Mouse (Mus musculus): ENCODE data around the gene Trem2. TPM values are rescaled to one million over a fixed set of nuclear protein-coding genes. Genes with fewer than 3 reads are reported as not detected.
"Not testable (repeated sequence)": the region's sequence is repeated elsewhere in the genome, so short reads cannot be mapped to it uniquely, and the experiment has no call there.

The Trem2 gene
- 8.6 and 12.2 TPM in 2 replicates for polyA plus RNA-seq (2012; rRNA removed)

DNA sequence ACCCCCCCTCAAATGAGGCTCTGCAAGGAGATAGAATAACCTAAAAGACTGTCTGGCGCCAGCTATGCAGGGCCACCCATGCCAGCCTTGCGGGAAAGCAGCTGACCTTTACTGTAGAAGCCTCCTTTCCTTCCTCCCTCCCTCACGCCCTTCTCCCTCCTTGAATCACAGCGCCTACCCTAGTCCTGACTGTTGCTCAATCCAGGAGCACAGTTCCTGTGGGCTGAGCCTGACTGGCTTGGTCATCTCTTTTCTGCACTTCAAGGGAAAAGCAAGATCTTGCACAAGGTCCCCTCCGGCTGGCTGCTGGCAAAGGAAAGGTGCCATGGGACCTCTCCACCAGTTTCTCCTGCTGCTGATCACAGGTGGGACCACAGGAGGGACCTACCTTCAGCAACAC is at the start of gene Trem2:
Gene Trem2, plus strand, starts transcription at position 171 of the 400 bp plus-strand sequence.
- Histone ChIP-seq H3K4me3 (replicated peaks; ENCODE audit: insufficient read depth, low read depth, low read length) (no peak within 1 kb of the TSS), H3K4me1 (ENCODE audit: control insufficient read depth, insufficient read depth, low read length) (no peaks in the 10 kb centered on the region), H3K27ac (ENCODE audit: insufficient read depth, low read length) (no peak within 1 kb of the TSS), H3K27me3 (ENCODE audit: control insufficient read depth, insufficient read depth, low read length) (no peaks in the 10 kb centered on the region)
- no peak for DNase-seq
- TF ChIP-seq POLR2A (IDR thresholded peaks at IDR 0.05; ENCODE audit: borderline replicate concordance, insufficient read depth, low read length) (no peak), CTCF (IDR thresholded peaks at IDR 0.05; ENCODE audit: borderline replicate concordance, insufficient read depth, low read depth, low read length) (no peak)
- 63% methylated on average over 5 of the region's 5 CpGs for WGBS

GRCm38 (mm10) chr17:48299203-48299602 is 47.0 kb upstream of the Trem2 start, which contains the start of gene Treml2:
TSS of gene Treml2 (plus strand) at chr17:48299498.
- Histone ChIP-seq H3K27me3 (ENCODE audit: control insufficient read depth, insufficient read depth, low read length) (no peaks in the 10 kb centered on the region), H3K4me1 (ENCODE audit: control insufficient read depth, insufficient read depth, low read length) (no peaks in the 10 kb centered on the region), H3K4me3 (replicated peaks; ENCODE audit: insufficient read depth, low read depth, low read length) (no peak within 1 kb of the TSS), H3K27ac (ENCODE audit: insufficient read depth, low read length) (no peak within 1 kb of the TSS)
- TF ChIP-seq CTCF (IDR thresholded peaks at IDR 0.05; ENCODE audit: borderline replicate concordance, insufficient read depth, low read depth, low read length) (no peak), POLR2A (IDR thresholded peaks at IDR 0.05; ENCODE audit: borderline replicate concordance, insufficient read depth, low read length) (no peak)
- WGBS, result 36% methylated on average over 3 of the region's 4 CpGs
- DNase-seq, result no peak

DNA sequence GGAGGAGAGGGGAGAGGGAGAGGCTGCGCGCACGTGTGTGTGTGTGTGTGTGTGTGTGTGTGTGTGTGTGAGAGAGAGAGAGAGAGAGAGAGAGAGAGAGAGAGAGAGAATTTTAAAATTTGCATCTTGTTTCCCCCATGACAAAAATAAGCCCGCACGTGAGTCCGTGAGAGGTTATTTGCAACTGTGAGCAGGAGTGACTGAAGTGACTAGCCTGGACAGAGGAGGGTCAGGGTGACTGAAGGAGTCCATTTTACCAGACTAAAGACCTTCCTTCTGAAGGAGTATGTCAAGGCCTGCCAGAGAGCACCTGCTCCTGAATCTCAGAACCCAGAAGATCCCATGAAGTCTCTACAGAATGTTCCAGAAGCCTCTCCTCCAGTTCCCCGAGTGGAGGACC is 46.4 kb upstream of the Trem2 start:
- H3K4me1 ChIP-seq (ENCODE audit: control insufficient read depth, insufficient read depth, low read length), result no peaks in the 10 kb centered on the region
- DNase-seq, result no peak
- TF ChIP-seq CTCF (IDR thresholded peaks at IDR 0.05; ENCODE audit: borderline replicate concordance, insufficient read depth, low read depth, low read length) (no peak), POLR2A (IDR thresholded peaks at IDR 0.05; ENCODE audit: borderline replicate concordance, insufficient read depth, low read length) (no peak)
- H3K4me3 ChIP-seq (replicated peaks; ENCODE audit: insufficient read depth, low read depth, low read length), result no peak overlapping the region
- 58% methylated on average over 7 of the region's 7 CpGs for WGBS
- H3K27ac ChIP-seq (ENCODE audit: insufficient read depth, low read length), result no peak overlapping the region
- no peaks in the 10 kb centered on the region for H3K27me3 ChIP-seq (ENCODE audit: control insufficient read depth, insufficient read depth, low read length)

DNA sequence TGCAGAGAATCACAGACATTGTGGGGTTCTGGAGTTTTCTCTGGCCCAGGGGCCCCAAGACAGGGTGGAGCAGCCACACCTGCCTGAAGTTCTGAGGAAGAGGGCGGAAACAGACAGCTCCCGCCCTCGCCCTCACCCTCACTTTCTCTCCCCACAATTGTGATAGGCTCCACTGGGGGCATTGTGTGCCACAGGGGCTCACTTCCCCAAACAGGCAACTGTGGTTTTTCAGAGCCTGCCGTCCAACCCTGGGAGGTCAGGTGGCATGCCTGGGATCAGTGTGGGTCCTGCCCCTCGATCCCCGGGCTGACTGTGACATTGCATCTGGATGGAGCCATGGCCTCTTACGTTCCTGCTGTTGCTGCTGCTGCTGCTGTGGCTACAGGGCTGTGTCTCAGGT is 46.0 kb upstream of the Trem2 start:
- H3K27ac ChIP-seq (ENCODE audit: insufficient read depth, low read length), result no peak overlapping the region
- H3K4me3 ChIP-seq (replicated peaks; ENCODE audit: insufficient read depth, low read depth, low read length), result no peak overlapping the region
- 73% methylated on average over 7 of the region's 7 CpGs for WGBS
- no peak for TF ChIP-seq POLR2A (IDR thresholded peaks at IDR 0.05; ENCODE audit: borderline replicate concordance, insufficient read depth, low read length)
- TF ChIP-seq CTCF (IDR thresholded peaks at IDR 0.05; ENCODE audit: borderline replicate concordance, insufficient read depth, low read depth, low read length), result no peak
- DNase-seq, result no peak
- H3K27me3 ChIP-seq (ENCODE audit: control insufficient read depth, insufficient read depth, low read length), result no peaks in the 10 kb centered on the region
- H3K4me1 ChIP-seq (ENCODE audit: control insufficient read depth, insufficient read depth, low read length), result no peaks in the 10 kb centered on the region

DNA sequence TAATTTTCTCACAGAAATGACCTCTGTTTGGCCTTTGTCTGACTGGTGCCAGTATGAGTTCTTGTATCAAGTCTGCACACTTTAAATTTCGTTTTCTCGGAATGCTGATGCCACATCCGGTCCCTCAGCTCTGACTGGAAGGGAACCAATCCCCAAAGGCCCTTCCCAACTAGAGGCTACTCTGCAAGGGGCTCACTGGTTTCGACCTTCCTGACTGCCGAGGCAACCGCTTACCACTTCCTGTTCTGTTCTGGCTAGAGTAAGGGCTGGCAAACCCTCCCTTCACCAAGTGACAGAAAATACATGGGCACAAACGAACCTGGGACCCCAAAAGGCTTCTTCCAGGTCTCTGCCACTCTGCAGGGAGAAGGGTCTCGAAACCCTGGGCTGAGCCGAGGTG is 45.3 kb upstream of the Trem2 start:
- Histone ChIP-seq H3K27me3 (ENCODE audit: control insufficient read depth, insufficient read depth, low read length) (no peaks in the 10 kb centered on the region), H3K4me1 (ENCODE audit: control insufficient read depth, insufficient read depth, low read length) (no peaks in the 10 kb centered on the region), H3K27ac (ENCODE audit: insufficient read depth, low read length) (no peak overlapping the region), H3K4me3 (replicated peaks; ENCODE audit: insufficient read depth, low read depth, low read length) (no peak overlapping the region)
- no peak for TF ChIP-seq CTCF (IDR thresholded peaks at IDR 0.05; ENCODE audit: borderline replicate concordance, insufficient read depth, low read depth, low read length)
- TF ChIP-seq POLR2A (IDR thresholded peaks at IDR 0.05; ENCODE audit: borderline replicate concordance, insufficient read depth, low read length), result no peak
- DNase-seq, result no peak
- WGBS, result 73% methylated on average over 9 of the region's 9 CpGs

GRCm38 (mm10) chr17:48301792-48302191 is 44.4 kb upstream of the Trem2 start:
- TF ChIP-seq POLR2A (IDR thresholded peaks at IDR 0.05; ENCODE audit: borderline replicate concordance, insufficient read depth, low read length), result no peak
- no peak for TF ChIP-seq CTCF (IDR thresholded peaks at IDR 0.05; ENCODE audit: borderline replicate concordance, insufficient read depth, low read depth, low read length)
- WGBS, result 85% methylated on average over 5 of the region's 5 CpGs
- H3K4me1 ChIP-seq (ENCODE audit: control insufficient read depth, insufficient read depth, low read length), result no peaks in the 10 kb centered on the region
- no peak overlapping the region for H3K4me3 ChIP-seq (replicated peaks; ENCODE audit: insufficient read depth, low read depth, low read length)
- H3K27me3 ChIP-seq (ENCODE audit: control insufficient read depth, insufficient read depth, low read length), result no peaks in the 10 kb centered on the region
- H3K27ac ChIP-seq (ENCODE audit: insufficient read depth, low read length), result no peak overlapping the region
- no peak for DNase-seq

- Histone ChIP-seq H3K27ac (ENCODE audit: insufficient read depth, low read length) (no peak overlapping the region), H3K27me3 (ENCODE audit: control insufficient read depth, insufficient read depth, low read length) (no peaks in the 10 kb centered on the region), H3K4me3 (replicated peaks; ENCODE audit: insufficient read depth, low read depth, low read length) (no peak overlapping the region), H3K4me1 (ENCODE audit: control insufficient read depth, insufficient read depth, low read length) (no peaks in the 10 kb centered on the region)
- no peak for DNase-seq
- no peak for TF ChIP-seq POLR2A (IDR thresholded peaks at IDR 0.05; ENCODE audit: borderline replicate concordance, insufficient read depth, low read length)
- TF ChIP-seq CTCF (IDR thresholded peaks at IDR 0.05; ENCODE audit: borderline replicate concordance, insufficient read depth, low read depth, low read length), result no peak
- WGBS, result 74% methylated on average over 2 of the region's 2 CpGs
Measured at GRCm38 (mm10) chr17:48312124-48312523, 34.1 kb upstream of the Trem2 start.

DNA sequence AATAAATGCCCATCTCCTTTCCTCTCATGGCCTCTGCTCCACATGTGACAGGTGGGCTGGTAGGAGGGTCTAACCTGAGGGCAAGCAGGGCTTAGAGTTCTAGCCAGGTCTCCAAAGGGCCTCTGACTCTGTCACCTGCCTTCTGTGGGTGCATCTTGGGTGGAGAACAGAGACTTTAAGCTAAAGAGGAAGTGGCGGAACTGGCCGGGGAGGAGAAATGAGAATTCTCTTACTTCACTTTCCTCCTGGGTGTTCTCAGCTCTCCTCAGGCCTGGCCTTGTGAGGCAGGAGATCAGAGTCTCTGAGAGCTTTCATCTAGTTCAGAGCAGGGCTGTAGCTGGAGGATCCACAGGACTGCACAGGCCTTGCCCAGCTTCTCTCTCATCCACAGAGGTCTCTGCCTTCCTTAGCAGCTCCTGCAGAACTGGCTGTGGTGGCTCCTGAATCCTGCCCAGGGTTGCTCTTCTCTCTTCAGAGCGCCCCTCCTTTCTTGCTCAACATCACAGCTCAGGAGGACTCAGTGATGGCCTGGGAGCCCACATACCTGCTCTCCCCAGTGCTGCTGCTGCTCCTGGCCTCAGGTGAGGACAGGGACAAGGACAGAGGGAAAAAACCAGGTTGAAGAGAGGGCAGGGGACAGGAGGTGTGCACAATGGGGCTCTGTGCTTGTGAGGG is 30.2 kb upstream of the Trem2 start, which contains the start of gene B430306N03Rik:
Gene B430306N03Rik, plus strand, starts transcription at position 237 of the 675 bp plus-strand sequence.
- WGBS, result 86% methylated on average over 3 of the region's 3 CpGs
- not testable (repeated sequence) for H3K4me1 ChIP-seq (ENCODE audit: control insufficient read depth, insufficient read depth, low read length); DNase-seq; H3K4me3 ChIP-seq (replicated peaks; ENCODE audit: insufficient read depth, low read depth, low read length); H3K27ac ChIP-seq (ENCODE audit: insufficient read depth, low read length); H3K27me3 ChIP-seq (ENCODE audit: control insufficient read depth, insufficient read depth, low read length)
